Mouse (Mus musculus) fibroblast of lung, adult 2 months (primary cell): ENCODE measurements around the gene Srebf2.

ENCODE experiments used
- DNase-seq: peaks from one replicate; pipeline ENCODE4 v3.0.0-alpha.2; 2011; ENCODE audit warnings: low read depth

The Srebf2 gene

DNA sequence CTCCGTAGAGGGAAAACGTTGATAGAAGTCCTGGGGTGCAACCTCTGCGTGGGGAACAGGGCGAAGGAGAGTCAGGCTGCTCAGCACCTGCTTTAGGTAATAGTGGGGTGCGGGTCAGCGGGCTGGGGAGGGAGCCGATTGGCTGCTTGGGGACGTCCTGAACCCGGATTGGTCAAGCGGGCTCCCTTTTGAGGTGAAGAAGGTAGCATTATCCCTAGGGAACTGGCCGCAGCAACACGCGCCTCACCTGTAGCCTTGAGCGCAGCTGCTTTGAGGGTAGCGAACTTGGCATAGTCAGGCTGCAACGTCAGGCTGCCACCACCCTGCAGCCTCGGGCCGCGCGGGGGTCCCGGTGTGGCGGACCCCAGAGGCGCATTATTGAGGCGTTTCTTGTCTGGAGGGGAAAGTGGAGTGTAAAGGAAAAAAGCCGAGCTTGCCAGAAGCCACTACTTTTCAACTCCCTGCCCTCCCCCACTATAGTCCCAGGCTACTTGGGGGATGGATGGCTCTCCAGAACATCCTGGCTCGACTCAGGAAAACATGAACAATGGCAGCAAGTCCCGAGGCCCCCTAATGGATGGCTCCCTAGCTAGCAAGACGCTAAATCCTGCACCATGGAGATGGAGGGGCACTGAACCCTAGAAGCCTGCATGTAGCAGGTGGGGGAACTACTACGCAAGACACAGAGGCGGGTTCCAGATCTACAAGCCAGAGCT, 60.7 kb downstream of the Srebf2 start:
- no peak for DNase-seq

DNA sequence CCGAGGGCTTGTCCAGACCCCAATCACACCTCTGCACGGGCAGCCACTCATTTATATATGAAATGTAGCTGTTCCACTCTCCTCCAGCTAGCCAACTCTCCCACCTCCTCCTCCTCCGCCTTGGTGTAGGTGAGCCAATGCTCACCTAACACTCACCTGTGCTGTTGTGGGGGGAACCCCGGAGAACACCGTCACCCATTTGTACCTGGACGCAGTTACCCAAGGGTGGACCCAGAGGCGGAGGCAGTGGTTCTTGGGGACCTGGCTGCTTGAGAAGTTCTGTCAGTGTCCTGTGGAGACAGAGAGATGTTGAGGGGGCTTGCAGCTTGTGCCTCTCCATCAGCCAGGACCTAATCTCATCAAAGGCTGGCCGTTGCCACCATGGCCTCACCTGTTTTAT, 61.3 kb downstream of the Srebf2 start:
- no peak for DNase-seq

DNA sequence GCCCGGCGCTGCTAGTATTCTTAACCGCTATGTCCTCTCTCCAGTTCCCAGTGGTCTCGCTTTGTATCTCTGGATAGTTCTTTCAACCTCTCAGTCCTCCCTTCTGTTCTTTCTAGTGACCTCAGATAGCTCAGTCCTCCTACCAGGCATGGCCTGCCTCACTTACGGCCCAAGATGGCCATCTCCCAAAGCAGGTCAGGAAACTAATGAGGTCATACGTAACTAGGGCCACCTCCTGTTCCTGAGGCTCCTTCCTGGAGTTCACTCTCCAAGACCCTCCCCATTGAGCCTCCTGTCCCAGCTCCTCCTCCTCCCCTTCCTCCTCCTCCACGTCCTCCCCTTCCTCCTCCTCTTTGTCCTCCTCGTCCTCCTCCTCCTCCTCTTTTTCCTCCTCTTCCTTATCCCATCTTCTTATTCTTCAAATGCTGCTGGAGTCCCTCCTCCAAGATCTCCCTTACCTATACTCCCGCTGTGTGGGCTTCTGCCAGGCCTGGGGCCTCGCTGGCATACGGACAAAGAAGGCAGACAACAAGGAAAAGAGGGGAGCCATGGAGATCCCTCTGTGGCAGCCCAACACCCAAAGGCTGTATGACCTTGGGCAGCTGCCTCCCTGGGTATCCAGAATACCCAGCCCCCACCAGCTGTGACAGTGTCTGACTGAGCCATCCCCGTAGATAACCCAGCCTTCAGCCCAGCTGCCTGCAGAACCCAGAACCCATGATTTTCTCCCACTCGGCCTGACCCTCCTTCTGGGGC, 62.5 kb downstream of the Srebf2 start:
- DNase-seq, result no peak

DNA sequence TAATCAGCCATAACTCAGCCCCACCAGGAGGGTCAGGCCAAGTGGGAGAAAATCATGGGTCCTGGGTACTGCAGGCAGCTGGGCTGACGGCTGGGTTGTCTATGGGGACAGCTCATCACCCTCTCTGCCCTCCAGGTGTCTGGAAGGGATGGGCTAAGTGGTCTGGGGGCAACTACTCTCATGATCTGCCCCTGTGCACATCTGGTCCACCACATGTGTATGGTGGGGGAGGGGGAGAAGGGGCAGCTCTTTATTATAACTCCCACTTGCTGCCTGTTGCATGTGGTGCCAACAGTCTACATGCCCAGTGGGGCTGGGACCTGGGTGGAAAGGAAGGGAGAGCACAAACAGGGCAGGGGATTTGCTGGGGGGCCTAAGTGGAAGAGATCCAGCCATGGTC, 63.8 kb downstream of the Srebf2 start:
- DNase-seq, result no peak

DNA sequence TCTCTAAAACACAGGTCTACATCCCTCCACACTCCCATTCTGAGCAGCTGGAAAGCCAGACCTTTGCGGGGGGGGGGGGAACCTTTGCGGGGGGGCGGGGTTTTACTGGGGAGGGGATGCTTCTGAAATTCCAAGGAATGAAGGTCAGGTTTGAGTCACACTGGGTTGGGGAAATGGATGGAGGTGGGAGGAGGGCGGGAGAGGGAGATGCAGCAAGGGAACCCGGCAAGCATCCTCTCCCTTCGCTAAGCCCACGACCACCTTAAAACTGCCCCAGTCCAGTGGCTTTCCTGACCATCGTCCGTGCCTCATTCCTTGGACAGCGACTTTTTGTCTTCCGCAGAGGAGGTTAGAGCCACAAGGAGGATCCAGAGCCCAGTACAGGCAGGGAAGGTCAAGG, 64.3 kb downstream of the Srebf2 start:
- no peak for DNase-seq

DNA sequence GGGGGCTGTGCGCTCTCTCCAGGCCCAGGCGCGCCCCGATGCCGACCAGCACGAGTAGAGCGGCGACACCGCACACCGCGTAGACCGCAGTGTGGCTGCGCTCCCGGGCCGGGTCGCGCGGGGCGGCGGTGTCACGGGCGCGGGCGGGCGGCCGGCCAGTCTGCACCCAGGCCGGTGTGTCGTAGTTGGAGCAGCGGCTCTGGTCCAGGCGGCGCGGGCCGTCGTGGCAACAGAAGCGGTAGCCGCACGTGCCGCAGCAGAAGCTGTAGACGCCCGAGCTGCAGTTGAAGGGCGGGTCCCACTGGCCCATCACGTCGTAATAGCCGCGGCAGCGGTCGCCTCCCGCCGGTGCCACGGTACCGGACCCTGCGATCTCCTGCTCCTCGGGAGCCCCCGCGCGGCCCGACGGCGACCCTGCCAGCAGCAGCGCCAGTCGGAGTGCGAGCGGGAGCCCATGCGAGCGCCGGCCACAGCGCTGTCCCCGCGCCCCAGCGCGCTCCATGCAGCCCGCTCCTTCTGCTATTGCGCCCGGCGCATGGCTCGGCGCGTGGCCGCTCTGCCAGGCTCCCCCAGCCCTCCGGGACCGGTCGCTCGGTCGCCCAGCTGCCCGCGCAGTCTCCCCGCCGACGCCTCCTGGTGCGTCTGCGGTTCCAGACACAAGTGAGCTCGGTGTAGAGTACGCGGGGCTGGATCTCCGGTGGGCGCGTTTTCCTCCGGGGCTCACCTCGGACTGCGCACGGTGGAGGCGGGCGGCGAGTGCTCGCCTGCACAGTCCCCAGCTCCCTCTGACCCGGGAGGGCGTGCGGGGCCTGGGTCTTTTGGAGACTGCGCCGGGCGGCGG, 65.2 kb downstream of the Srebf2 start:
- DNase-seq, result no peak

DNA sequence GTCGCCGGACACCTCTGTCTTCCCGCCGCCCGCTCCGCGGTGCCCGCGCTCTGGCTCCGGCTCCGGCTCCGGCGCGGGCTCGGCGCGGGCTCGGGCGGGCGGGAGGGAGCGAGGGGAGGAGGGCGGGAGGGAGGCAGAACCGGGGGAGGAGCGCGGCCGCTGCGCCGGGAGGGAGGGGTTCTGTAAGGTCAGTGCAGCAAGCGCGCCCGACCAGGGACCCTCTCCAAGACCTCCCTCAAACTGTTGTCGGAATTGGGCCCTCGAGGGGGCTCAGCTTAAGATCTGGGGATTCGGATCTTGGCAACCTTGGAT, 65.7 kb downstream of the Srebf2 start, which contains the start of gene Shisa8:
Shisa8 (minus strand) TSS at position 64 of the 312 bp plus-strand sequence.
- DNase-seq, result no peak

DNA sequence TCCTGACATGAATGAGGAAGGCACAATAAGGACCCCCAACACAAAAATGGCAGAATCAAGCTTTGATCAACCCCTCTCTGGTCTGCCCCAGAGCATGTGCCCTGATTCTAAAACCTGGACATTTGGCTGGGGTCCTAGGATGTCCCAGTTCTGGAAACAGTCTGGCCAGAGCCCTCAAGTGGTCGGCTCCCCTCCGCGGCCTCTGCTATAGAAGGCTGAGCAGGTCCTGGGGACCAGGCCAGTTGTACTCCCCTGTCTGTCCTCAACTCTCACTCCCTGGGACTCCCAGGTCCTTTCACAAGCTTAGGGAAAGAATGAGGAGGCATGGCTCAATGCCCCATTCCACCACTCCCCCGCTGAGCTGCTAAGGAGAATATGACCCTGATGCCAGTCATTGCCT, 66.2 kb downstream of the Srebf2 start:
- DNase-seq, result no peak

DNA sequence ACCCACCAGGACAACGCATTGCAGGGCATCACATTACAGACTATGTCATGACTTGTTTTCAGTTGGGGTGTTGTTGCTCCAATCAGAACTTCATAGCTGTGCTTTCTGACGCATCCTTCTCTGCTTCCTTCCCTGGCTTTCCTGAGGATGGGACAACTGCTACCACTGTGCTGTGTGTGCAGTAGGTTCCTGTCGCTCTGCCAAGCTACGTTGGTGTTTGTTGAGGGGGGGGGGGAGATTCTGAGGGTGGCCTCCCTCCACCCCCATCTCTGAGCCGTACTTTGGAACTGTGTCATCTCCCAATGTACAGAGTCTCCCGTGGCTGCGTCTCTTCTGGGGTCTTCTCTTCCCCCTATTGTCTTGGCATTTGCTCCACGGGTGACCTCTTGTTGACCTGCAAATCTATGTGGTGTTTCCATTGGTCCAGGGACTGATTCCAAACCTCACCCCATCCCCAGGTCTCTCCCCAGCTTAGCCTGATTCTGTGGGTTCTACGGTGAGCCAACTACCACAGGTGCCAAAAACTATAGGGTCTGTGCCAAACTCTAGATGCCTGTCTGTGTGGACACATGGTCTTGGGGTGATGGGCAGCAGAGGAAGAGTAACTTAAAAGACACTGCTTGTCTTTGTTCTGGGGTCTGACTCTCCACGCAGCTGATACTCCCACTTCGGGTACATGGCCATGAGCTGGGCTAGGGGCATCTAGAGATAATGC, 68.5 kb downstream of the Srebf2 start:
- no peak for DNase-seq

DNA sequence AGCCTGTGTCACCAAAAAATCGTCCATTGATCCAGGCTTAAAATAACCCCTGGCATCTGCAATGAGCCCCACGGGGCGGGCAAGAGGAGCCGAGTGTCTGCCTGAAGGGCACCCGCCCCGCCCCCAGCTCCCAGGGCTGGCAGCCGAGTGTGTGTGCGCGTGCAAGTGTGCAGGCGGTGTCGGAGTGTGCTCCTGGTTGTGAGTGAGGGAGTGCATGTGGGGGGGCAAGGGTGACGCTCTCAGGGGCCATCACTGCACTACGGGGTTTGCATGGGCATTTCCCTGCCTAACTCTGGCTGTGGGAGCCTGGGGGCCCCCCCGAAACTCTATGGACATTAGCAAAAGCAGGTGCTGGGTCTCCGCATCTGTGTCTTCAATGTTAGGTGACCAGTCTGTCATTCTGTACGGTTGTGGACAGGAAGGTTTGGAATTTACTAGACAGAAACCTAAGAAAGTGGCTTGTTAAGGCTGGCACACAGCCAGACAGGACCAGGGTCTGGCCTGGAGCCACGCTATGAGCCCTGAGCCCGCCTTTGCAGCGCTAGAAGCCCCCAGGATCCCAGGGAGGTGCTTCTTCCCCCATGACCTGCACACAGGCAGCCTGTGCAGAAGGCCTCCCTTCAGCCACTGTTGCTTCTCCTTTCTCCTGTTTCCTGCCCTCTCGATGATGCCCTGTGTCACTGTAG, 69.3 kb downstream of the Srebf2 start:
- DNase-seq, result no peak

DNA sequence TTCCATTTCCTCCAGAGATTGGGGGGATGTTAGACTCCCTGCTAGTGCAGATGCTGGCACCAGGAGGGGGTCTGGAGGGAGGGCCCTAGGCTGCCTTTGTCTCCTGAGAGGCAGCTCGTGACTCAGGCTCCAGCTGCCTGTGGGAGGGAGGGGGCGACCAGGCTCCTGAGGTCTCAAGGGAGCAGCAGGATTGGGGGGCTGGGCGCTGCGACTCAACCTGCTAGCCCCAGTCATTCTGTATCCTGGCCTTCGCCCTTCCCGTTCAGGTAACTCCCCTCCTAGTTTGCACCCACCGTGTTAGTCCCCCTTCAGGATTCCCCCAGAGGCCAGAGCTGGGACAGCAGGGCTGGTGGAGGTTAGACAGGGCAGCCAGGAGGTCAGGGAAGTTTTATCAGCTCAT, 70.1 kb downstream of the Srebf2 start:
- DNase-seq, result no peak

DNA sequence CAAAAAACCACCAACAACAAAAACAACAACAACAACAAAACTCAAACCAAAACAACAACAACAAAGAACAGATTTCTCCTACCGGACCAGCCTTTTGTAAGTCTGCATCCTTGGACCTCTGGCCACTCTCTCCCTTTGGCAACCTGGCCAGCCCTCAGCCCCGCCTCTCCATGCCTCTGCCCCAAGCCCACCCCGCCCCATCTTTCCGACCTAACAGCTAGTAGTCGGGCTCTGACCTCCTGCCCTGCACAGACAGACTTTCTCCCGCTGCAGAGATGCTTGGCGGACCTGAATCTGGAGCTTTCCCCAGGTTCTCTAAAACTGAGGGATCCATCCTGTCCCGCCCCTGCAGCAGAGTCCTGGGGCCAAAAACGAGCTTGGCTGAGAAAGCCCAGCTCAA, 71.0 kb downstream of the Srebf2 start:
- no peak for DNase-seq

DNA sequence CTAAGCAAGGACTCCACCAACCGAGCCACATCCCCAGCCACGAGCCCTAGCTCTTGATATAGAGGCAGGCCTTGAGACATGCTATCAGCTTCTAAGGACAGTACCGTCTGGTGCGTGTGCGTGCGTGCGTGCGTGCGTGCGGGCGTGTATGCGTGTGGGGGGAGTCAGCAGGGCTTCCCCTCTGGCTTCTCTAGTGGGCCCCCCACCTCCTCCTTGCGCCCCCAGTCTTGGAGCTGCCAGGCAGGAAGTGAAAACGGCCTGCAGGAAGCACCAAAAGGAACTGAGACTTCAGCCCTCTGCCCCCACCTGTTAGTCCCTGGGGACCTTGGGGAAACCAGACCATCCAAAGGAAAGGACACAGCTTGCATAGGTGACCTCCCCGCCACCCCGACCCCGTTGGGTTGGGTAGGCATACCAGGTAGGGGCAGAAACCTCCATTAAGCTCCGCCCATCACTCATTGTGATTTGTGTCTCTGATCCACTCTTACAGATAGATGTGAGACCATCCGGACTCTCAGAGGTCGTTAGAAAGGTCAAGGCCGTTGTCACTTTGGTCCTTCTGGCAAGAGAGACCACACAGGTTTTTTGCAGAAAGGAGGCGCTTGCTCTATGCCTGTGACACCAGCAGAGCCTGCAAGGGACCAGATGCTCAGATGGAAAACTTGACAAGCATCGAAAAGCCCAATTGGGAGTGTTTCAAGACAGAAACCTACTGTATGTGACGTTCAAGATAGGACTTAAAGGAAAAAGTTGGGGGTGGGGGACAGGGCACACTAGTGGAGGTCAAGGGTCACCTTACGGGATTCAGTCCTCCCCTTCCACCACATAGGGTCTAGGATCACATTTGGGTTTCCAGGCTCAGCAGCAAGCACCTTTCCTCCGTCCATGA, 72.0 kb downstream of the Srebf2 start:
- no peak for DNase-seq

DNA sequence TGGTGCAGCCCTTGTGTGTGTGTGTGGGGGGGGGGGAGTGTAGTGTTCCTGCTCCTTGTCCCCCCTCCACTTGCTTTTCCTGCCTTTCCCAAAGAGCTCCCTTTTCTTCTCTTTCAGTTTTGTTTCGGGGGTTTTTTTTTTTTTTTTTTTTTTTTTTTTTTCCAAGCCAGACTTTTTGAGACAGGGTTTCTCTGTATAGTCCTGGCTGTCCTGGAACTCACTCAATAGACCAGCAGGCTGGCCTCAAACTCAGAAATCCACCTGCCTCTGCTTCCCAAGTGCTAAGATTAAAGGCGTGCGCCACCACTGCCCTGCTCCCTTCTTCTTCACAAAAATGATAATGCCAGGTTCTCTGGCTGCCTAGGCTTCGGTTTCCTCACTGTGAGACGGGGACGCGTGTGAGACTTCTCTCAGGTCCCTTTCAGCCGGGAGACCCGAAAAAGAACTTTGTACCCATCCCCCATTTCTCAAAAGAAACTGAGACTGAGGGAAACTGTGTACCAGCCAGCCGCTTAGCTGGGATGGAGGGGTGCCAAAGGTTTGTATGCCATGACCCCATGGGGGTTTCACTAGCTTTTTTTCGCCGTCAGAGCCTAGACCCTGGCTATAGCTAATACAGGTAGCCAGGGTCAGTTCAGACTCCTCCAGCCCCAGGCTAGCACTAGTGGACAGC, 73.2 kb downstream of the Srebf2 start:
- DNase-seq, result no peak

DNA sequence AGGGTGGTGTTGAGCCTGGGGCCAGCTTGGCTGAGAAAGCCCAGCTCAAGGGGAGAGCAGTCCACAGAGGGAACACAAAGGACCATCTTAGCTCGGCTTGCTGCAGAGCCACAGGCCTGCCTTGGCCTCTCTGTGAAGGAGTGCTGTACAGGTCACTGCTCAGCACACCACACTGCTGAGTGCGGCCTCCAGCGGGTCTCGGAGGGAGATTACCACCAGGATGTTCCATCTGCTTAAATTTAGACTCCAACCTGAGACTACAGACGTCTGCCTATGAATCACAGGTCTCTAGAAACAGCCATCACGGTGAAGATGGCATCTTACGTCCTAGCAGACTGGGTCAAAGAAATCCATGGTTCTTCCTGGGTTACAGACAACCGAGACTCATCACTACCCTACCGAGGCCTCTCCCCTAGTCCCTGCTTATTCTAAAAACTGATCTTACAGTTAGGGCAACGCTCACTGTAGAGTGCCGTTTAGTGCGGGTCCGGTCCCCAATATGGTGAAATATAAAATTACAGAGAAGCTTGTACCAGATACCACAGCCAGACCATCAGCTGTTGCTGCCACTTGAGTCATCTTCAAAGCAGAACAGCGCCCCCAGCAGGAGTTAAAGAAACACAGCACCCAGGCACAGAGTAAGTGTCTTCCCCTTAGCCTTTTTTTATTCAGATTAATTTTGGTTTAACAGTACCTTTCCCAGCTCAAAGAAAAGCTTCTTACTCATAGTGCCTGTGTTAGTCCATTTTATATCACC, 74.3 kb downstream of the Srebf2 start:
- no peak for DNase-seq

DNA sequence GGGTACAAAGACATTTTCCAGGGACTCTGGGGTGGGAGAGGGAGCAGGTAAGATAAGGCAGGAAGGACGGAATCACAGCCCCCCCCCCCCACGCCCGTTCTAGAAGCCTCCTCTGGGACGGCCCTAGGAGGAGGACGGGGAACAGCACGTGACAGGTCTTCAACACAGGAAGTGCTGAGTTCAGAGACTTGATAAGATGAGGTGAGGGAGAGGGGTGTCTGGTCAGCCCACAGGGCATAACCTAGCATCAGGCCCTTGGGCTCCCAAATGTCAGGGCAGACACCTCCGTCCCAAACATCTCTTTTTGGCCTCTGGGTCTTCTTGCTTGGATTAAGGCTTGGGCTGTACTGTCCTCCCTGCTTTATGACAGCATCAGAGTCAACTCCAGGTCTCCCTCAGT, 76.3 kb downstream of the Srebf2 start:
- DNase-seq, result no peak

DNA sequence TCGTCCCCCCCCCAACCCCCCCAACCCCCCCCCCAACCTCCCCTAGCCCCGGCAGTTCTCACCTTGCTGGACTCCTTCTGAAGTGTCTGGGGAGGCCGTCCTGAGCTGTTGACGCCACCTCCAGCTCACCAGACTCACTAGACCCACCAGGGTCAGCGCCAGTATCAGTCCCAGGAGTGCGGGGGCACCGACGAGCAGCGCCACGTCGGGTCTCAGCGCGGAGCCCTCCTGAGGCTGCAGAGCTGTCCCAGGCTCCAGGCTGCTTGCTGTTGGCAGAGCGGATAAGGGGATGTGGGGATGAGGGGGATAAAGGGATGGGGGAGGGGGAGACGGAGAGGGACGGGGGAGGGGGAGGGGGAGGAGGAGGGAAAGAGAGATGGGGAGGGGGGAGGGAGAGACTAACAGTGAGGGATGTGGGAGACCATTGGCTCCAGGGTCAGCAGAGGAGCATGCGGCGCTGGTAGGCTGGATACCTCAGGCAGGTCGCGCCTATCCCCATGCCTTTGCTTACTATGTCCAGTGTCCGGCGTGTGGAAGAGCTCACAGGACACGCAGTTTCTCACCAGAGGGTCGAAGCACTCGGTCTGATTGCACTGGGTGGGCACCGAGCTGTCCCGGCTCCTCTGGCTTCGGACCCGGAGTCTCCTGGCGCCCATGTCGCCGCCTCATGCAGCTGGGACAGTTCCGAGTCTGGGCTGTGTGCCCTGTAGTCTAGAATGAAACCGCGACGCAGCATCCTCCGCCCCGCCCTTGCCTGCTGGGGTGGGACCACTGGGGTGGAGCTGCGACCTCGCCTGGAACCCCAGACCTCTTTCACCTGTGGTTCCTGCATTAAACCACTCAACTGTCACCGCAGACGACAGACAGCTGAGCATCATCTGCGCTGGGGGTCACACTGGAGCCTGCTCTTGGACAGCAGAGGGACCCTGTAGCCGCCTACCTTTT, 76.9 kb downstream of the Srebf2 start, which contains the start of gene Tnfrsf13c:
Tnfrsf13c (minus strand) TSS at position 713 of the 945 bp plus-strand sequence.
- DNase-seq, result no peak

DNA sequence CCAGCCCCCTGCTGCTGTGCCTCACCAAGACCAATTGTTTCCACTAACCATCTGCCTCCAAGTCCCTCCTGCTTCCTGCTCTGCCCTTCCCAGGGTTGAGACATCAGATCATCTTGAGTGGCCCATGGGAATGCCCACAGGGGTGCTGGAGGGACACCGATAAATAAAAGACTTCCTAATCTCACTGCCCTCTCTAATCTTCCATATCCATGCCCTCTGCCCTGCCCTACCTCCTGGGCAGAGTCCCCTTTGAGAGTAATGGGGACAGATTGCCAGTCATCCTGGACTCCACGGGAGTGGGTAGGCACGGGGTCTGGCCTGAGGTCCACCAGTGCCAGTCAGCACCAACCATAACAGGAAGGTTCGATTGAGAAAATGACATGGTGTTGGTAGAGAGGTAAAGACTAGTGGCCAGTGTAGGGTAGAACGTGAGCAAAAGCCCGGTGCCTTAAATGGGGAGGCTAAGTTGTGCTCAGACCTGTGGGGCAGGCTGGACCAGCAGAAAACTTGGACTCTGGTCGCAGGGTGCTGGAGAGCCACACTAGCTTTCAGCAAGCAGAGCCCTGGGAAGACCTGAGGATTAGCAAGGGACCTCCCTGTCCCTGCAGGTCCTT, 77.7 kb downstream of the Srebf2 start:
- no peak for DNase-seq
